In the genomic region with DNA sequence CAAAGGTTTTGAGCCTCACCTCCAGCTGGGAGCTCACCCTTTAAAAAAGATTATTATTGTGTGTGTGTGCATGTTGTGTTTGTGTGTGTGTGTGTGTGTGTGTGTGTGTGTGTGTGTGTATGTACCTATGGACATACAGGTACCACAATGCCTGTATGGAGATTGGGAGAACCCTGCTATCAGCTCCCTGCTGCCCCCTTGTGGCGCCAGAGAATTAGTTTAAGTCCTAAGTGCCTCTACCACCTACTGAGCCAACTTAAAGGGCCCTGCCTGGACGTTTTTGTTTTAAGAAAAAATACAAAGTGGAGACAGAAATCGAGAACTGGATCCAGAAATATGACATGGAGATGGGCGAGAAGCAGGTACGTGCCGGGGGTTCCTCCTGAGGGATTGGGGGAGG, we compare ENCODE assay signal across 8 mouse cellular contexts. TPM values are rescaled to one million over a fixed set of nuclear protein-coding genes. Genes with fewer than 3 reads are reported as not detected.
DNase-seq lines count a peak whose midpoint lies in the region; ATAC-seq and TF ChIP-seq lines count a peak whose summit lies in the region.

No protein-coding gene starts in this region.

- H3K27me3 ChIP-seq in intestine, embryonic 15.5 days (replicated peaks): no peaks in the 10 kb centered on the region
- H3K27me3 ChIP-seq in limb, embryonic 14.5 days (ENCODE audit: control insufficient read depth, insufficient read depth, low read length): no peaks in the 10 kb centered on the region
- no peaks in the 10 kb centered on the region for H3K27me3 ChIP-seq in midbrain, embryonic 16.5 days (ENCODE audit: control insufficient read depth, insufficient read depth, low read depth, low read length)

- 0 out of 2 replicates have a peak overlapping the region, but pooled peaks have one; percentile 32 for H3K27ac ChIP-seq in intestine, embryonic 15.5 days
- no peak overlapping the region for H3K27ac ChIP-seq in limb, embryonic 14.5 days (replicated peaks; ENCODE audit: low read depth, low read length)
- H3K27ac ChIP-seq in midbrain, embryonic 16.5 days (ENCODE audit: low read length): peak overlapping the region; percentile 74

- peak overlapping the region; percentile 21; the same call in 1 of the 2 replicates for H3K4me3 ChIP-seq in intestine, embryonic 15.5 days (replicated peaks)
- peak overlapping the region; percentile 35 for H3K4me3 ChIP-seq in limb, embryonic 14.5 days (replicated peaks; ENCODE audit: low read length)
- H3K4me3 ChIP-seq in midbrain, embryonic 16.5 days (ENCODE audit: low read depth, low read length): peak overlapping the region; percentile 37

- ATAC-seq in intestine, embryonic 15.5 days: peak; percentile 66
- ATAC-seq in limb, embryonic 14.5 days (ENCODE audit: low FRiP score, low read depth): peak; percentile 46; the same call in 1 of the 2 replicates
- no peak for ATAC-seq in midbrain, embryonic 16.5 days

- H3K9me3 ChIP-seq in intestine, embryonic 15.5 days: no peaks in the 10 kb centered on the region
- no peaks in the 10 kb centered on the region for H3K9me3 ChIP-seq in limb, embryonic 14.5 days (ENCODE audit: control insufficient read depth, low read length)
- no peaks in the 10 kb centered on the region for H3K9me3 ChIP-seq in midbrain, embryonic 16.5 days (replicated peaks; ENCODE audit: control insufficient read depth, low read length, poor library complexity, severe bottlenecking)

- 0 out of 2 replicates have a peak, but pooled peaks cover 8% of the 10 kb centered on the region for H3K4me1 ChIP-seq in intestine, embryonic 15.5 days (replicated peaks)
- H3K4me1 ChIP-seq in limb, embryonic 14.5 days (ENCODE audit: control insufficient read depth, insufficient read depth, low read length): no peaks in the 10 kb centered on the region
- H3K4me1 ChIP-seq in midbrain, embryonic 16.5 days (ENCODE audit: control insufficient read depth, insufficient read depth, low read length): peaks cover 5% of the 10 kb centered on the region

- peak; percentile 87 to 91 for DNase-seq in left cerebral cortex, adult 18-20 months (ENCODE audit: low spot score in 2 of 2)
- no peak for DNase-seq in left cerebral cortex, adult 11 months (ENCODE audit: low spot score)
- DNase-seq in embryo, embryonic 10.5 days (ENCODE audit: low spot score): peak; percentile 93
- peak; percentile 71 to 84 for DNase-seq in gastrocnemius, postnatal 4 days (ENCODE audit: low spot score in 2 of 2)
- DNase-seq in limb, embryonic 14.5 days (ENCODE audit: low spot score): peak; percentile 76
- DNase-seq in spleen, postnatal 14 days (ENCODE audit: low spot score in 2 of 2): peak; percentile 75 to 85

- no peaks in the 10 kb centered on the region for H3K36me3 ChIP-seq in intestine, embryonic 15.5 days
- H3K36me3 ChIP-seq in limb, embryonic 14.5 days (ENCODE audit: control insufficient read depth, insufficient read depth, low read length): 0 out of 2 replicates have a peak, but pooled peaks cover 10% of the 10 kb centered on the region
- H3K36me3 ChIP-seq in midbrain, embryonic 16.5 days (ENCODE audit: control insufficient read depth, insufficient read depth, low read length): no peaks in the 10 kb centered on the region

- no peak for TF ChIP-seq POLR2A in limb, embryonic 14.5 days (IDR thresholded peaks at IDR 0.05; ENCODE audit: borderline replicate concordance, extremely low read depth, insufficient read depth, insufficient read length)

- H3K4me2 ChIP-seq in intestine, embryonic 15.5 days (replicated peaks): peak overlapping the region; percentile 63
- peak overlapping the region; percentile 61 for H3K4me2 ChIP-seq in limb, embryonic 14.5 days (replicated peaks; ENCODE audit: low read depth, low read length, severe bottlenecking)
- H3K4me2 ChIP-seq in midbrain, embryonic 16.5 days (ENCODE audit: low read length): peak overlapping the region; percentile 70

- WGBS in intestine, embryonic 15.5 days: 3% methylated on average over 6 of the region's 6 CpGs
- 4% methylated on average over 6 of the region's 6 CpGs for WGBS in limb, embryonic 14.5 days
- 1% methylated on average over 6 of the region's 6 CpGs for WGBS in midbrain, embryonic 16.5 days

- peak overlapping the region; percentile 20; the same call in 1 of the 2 replicates for H3K9ac ChIP-seq in intestine, embryonic 15.5 days
- H3K9ac ChIP-seq in limb, embryonic 14.5 days (ENCODE audit: low read depth, low read length, severe bottlenecking): 0 out of 2 replicates have a peak overlapping the region, but pooled peaks have one; percentile 25
- H3K9ac ChIP-seq in midbrain, embryonic 16.5 days (ENCODE audit: low read depth, low read length): peak overlapping the region; percentile 43

RNA-seq across cellular contexts. Expression of a gene that starts 7.5 kb away (rescaled TPM):
- total RNA-seq in left cerebral cortex, adult 18-20 months (2021): 10 to 100 TPM; 28.7 to 31.0 TPM
- total RNA-seq in gastrocnemius, postnatal 4 days (2021): 1 to 10 TPM; 6.1 to 7.2 TPM
- 10.6 and 11.4 TPM in 2 replicates for polyA plus RNA-seq in intestine, embryonic 15.5 days (2015; fragmentation: Nextera tagmentation; extraction: Ambion mirVana)
- 25.4 TPM in 2 replicates for polyA plus RNA-seq in limb, embryonic 14.5 days (2012; rRNA removed)
- 10.2 and 11.6 TPM in 2 replicates for polyA plus RNA-seq in limb, embryonic 14.5 days (2014; fragmentation: Nextera tagmentation; extraction: Ambion mirVana)
- polyA plus RNA-seq in midbrain, embryonic 16.5 days (2015; fragmentation: Nextera tagmentation; extraction: Ambion mirVana): 27.2 and 33.1 TPM in 2 replicates

RNA-seq across cellular contexts. Expression of a gene that starts 7.7 kb away (rescaled TPM):
- 10 to 100 TPM; 34.0 to 41.6 TPM for total RNA-seq in left cerebral cortex, adult 18-20 months (2021)
- total RNA-seq in gastrocnemius, postnatal 4 days (2021): 10 to 100 TPM; 28.5 to 29.5 TPM
- 47.5 and 49.3 TPM in 2 replicates for polyA plus RNA-seq in intestine, embryonic 15.5 days (2015; fragmentation: Nextera tagmentation; extraction: Ambion mirVana)
- polyA plus RNA-seq in limb, embryonic 14.5 days (2012; rRNA removed): 36.1 and 42.1 TPM in 2 replicates
- polyA plus RNA-seq in limb, embryonic 14.5 days (2014; fragmentation: Nextera tagmentation; extraction: Ambion mirVana): 34.1 and 35.1 TPM in 2 replicates
- 38.7 and 39.9 TPM in 2 replicates for polyA plus RNA-seq in midbrain, embryonic 16.5 days (2015; fragmentation: Nextera tagmentation; extraction: Ambion mirVana)

RNA-seq across cellular contexts. Expression of a gene that starts 16.0 kb away (rescaled TPM):
- total RNA-seq in left cerebral cortex, adult 18-20 months (2021): 1 to 10 TPM in 1 of 2 experiments, under 1 TPM in 1; 0.70 to 1.3 TPM
- total RNA-seq in gastrocnemius, postnatal 4 days (2021): under 1 TPM; 0.16 to 0.37 TPM
- 0.28 and 0.40 TPM in 2 replicates for polyA plus RNA-seq in intestine, embryonic 15.5 days (2015; fragmentation: Nextera tagmentation; extraction: Ambion mirVana)
- 0.90 and 1.4 TPM in 2 replicates for polyA plus RNA-seq in limb, embryonic 14.5 days (2012; rRNA removed)
- polyA plus RNA-seq in limb, embryonic 14.5 days (2014; fragmentation: Nextera tagmentation; extraction: Ambion mirVana): 0.12 and 0.43 TPM in 2 replicates
- 2.0 and 2.1 TPM in 2 replicates for polyA plus RNA-seq in midbrain, embryonic 16.5 days (2015; fragmentation: Nextera tagmentation; extraction: Ambion mirVana)

RNA-seq across cellular contexts. Expression of a gene that starts 16.4 kb away (rescaled TPM):
- total RNA-seq in left cerebral cortex, adult 18-20 months (2021): 10 to 100 TPM; 34.9 to 35.8 TPM
- total RNA-seq in gastrocnemius, postnatal 4 days (2021): 10 to 100 TPM; 77.7 to 81.3 TPM
- 25.3 and 26.8 TPM in 2 replicates for polyA plus RNA-seq in intestine, embryonic 15.5 days (2015; fragmentation: Nextera tagmentation; extraction: Ambion mirVana)
- 47.1 and 64.9 TPM in 2 replicates for polyA plus RNA-seq in limb, embryonic 14.5 days (2012; rRNA removed)
- 24.3 and 25.2 TPM in 2 replicates for polyA plus RNA-seq in limb, embryonic 14.5 days (2014; fragmentation: Nextera tagmentation; extraction: Ambion mirVana)
- polyA plus RNA-seq in midbrain, embryonic 16.5 days (2015; fragmentation: Nextera tagmentation; extraction: Ambion mirVana): 13.1 and 13.5 TPM in 2 replicates

RNA-seq across cellular contexts. Expression of a gene that starts 29.2 kb away (rescaled TPM):
- not detected for total RNA-seq in left cerebral cortex, adult 18-20 months (2021)
- total RNA-seq in gastrocnemius, postnatal 4 days (2021): not detected
- not detected in 2 replicates for polyA plus RNA-seq in intestine, embryonic 15.5 days (2015; fragmentation: Nextera tagmentation; extraction: Ambion mirVana)
- not detected in 2 replicates for polyA plus RNA-seq in limb, embryonic 14.5 days (2012; rRNA removed)
- polyA plus RNA-seq in limb, embryonic 14.5 days (2014; fragmentation: Nextera tagmentation; extraction: Ambion mirVana): not detected in 2 replicates
- polyA plus RNA-seq in midbrain, embryonic 16.5 days (2015; fragmentation: Nextera tagmentation; extraction: Ambion mirVana): 0.47 and 1.2 TPM in 2 replicates
